Mouse (Mus musculus) hindbrain, embryonic 12.5 days (tissue): ENCODE results near the gene Ap1g2. TPM values are rescaled to one million over a fixed set of nuclear protein-coding genes. Genes with fewer than 3 reads are reported as not detected.
A peak's percentile ranks its signal among the peaks of the same experiment; 100 is the strongest.

Experiments used
- ATAC-seq: fragments of 200-750 bp; cut with Nextera tagmentation; 2 replicates; pipeline ENCODE4 v1.8.0; 2017; ENCODE audit warnings: moderate TSS enrichment; ENCODE audit not compliant: low FRiP score
- H3K27ac ChIP-seq: fragments of 300-500 bp; sonication (generic); 2 replicates; pipeline ENCODE4 v1.5.1; 2016; ENCODE audit warnings: mild to moderate bottlenecking
- H3K27me3 ChIP-seq: fragments of 300-500 bp; sonication (generic); 2 replicates; pipeline ENCODE4 v1.6.1; 2016; ENCODE audit warnings: mild to moderate bottlenecking
- H3K36me3 ChIP-seq: fragments of 300-500 bp; sonication (generic); 2 replicates; pipeline ENCODE4 v1.6.1; 2016; ENCODE audit warnings: mild to moderate bottlenecking
- H3K4me1 ChIP-seq: fragments of 300-500 bp; sonication (generic); 2 replicates; pipeline ENCODE4 v1.6.1; 2016
- H3K4me2 ChIP-seq: fragments of 300-500 bp; sonication (generic); replicated peaks from 2 replicates; pipeline ENCODE4 v1.6.1; 2016; ENCODE audit warnings: mild to moderate bottlenecking
- H3K4me3 ChIP-seq: fragments of 300-500 bp; sonication (generic); 2 replicates; pipeline ENCODE4 v1.5.1; 2016; ENCODE audit warnings: mild to moderate bottlenecking
- H3K9ac ChIP-seq: fragments of 300-500 bp; sonication (generic); 2 replicates; pipeline ENCODE4 v1.6.1; 2016; ENCODE audit warnings: mild to moderate bottlenecking, moderate library complexity
- H3K9me3 ChIP-seq: fragments of 300-500 bp; sonication (generic); replicated peaks from 2 replicates; pipeline ENCODE4 v1.6.1; 2016; ENCODE audit warnings: mild to moderate bottlenecking
- WGBS: fragments of 180-500 bp; shearing (Covaris S2); methylation state at CpG from one replicate; pipeline ENCODE4 v1.1.7; 2016; 5-methylcytosine and 5-hydroxymethylcytosine counted together
- polyA plus RNA-seq: library from polyadenylated mRNA; unstranded; fragments of >200 nt; fragmentation: Nextera tagmentation; extraction: Ambion mirVana; gene quantifications from 2 replicates; pipeline ENCODE4 v1.2.1, GENCODE M21; 2016

Ap1g2 gene
- polyA plus RNA-seq = 9.4 and 10.1 TPM in 2 replicates

GRCm38 (mm10) chr14:55105836-55106809, at the start of gene Ap1g2:
Ap1g2 (minus strand) TSS chr14:55106593.
- Histone ChIP-seq H3K36me3 (no peaks in the 10 kb centered on the region), H3K4me2 (peak within 1 kb of the TSS; percentile 94), H3K9ac (peak within 1 kb of the TSS; percentile 68), H3K4me3 (peak within 1 kb of the TSS; percentile 42), H3K27ac (peak within 1 kb of the TSS; percentile 60), H3K9me3 (no peaks in the 10 kb centered on the region), H3K27me3 (peaks cover 17% of the 10 kb centered on the region), H3K4me1 (peaks cover 40% of the 10 kb centered on the region)
- ATAC-seq = peak; percentile 49
- WGBS = 1% methylated on average over 39 of the region's 39 CpGs

GRCm38 (mm10) chr14:55152951-55153481, 46.6 kb upstream of the Ap1g2 start:
- ATAC-seq = no peak
- Histone ChIP-seq H3K27me3 (no peaks in the 10 kb centered on the region), H3K4me1 (peaks cover 14% of the 10 kb centered on the region), H3K9ac (no peak overlapping the region), H3K9me3 (no peaks in the 10 kb centered on the region), H3K4me3 (no peak overlapping the region), H3K4me2 (no peak overlapping the region), H3K27ac (no peak overlapping the region), H3K36me3 (no peaks in the 10 kb centered on the region)
- WGBS = 87% methylated on average over 16 of the region's 16 CpGs

- 90% methylated on average over 4 of the region's 4 CpGs for WGBS
- no peak for ATAC-seq
- H3K27me3 ChIP-seq = no peaks in the 10 kb centered on the region
- H3K9me3 ChIP-seq = no peaks in the 10 kb centered on the region
- no peak overlapping the region for H3K27ac ChIP-seq
- H3K4me1 ChIP-seq = peaks cover 14% of the 10 kb centered on the region
- no peak overlapping the region for H3K4me3 ChIP-seq
- no peak overlapping the region for H3K4me2 ChIP-seq
- H3K9ac ChIP-seq = no peak overlapping the region
- no peaks in the 10 kb centered on the region for H3K36me3 ChIP-seq
These were observed 45.8 kb upstream of the Ap1g2 start for GRCm38 (mm10) chr14:55152174-55152573.

- ATAC-seq = no peak
- H3K27ac ChIP-seq = no peak overlapping the region
- no peaks in the 10 kb centered on the region for H3K36me3 ChIP-seq
- H3K4me2 ChIP-seq = no peak overlapping the region
- peaks cover 14% of the 10 kb centered on the region for H3K4me1 ChIP-seq
- H3K27me3 ChIP-seq = no peaks in the 10 kb centered on the region
- WGBS = 85% methylated on average over 5 of the region's 5 CpGs
- H3K9me3 ChIP-seq = no peaks in the 10 kb centered on the region
- H3K4me3 ChIP-seq = no peak overlapping the region
- no peak overlapping the region for H3K9ac ChIP-seq
These were observed 44.6 kb upstream of the Ap1g2 start for GRCm38 (mm10) chr14:55150985-55151384.

- H3K9me3 ChIP-seq = no peaks in the 10 kb centered on the region
- H3K27me3 ChIP-seq = no peaks in the 10 kb centered on the region
- no peak overlapping the region for H3K27ac ChIP-seq
- H3K36me3 ChIP-seq = no peaks in the 10 kb centered on the region
- H3K4me1 ChIP-seq = peaks cover 14% of the 10 kb centered on the region
- ATAC-seq = peak; percentile 69
- no peak overlapping the region for H3K9ac ChIP-seq
- whole genome bisulfite sequencing = 71% methylated on average over 5 of the region's 5 CpGs
- no peak overlapping the region for H3K4me2 ChIP-seq
- H3K4me3 ChIP-seq = no peak overlapping the region
These were observed 42.6 kb upstream of the Ap1g2 start for GRCm38 (mm10) chr14:55149041-55149440.

GRCm38 (mm10) chr14:55148363-55148915, 42.0 kb upstream of the Ap1g2 start:
- H3K4me3 ChIP-seq = no peak overlapping the region
- no peak overlapping the region for H3K27ac ChIP-seq
- peak; percentile 68; the same call in 1 of the 2 replicates for ATAC-seq
- WGBS = 29% methylated on average over 5 of the region's 5 CpGs
- no peaks in the 10 kb centered on the region for H3K9me3 ChIP-seq
- H3K4me2 ChIP-seq = no peak overlapping the region
- H3K36me3 ChIP-seq = no peaks in the 10 kb centered on the region
- no peaks in the 10 kb centered on the region for H3K27me3 ChIP-seq
- H3K9ac ChIP-seq = no peak overlapping the region
- H3K4me1 ChIP-seq = peaks cover 10% of the 10 kb centered on the region

- no peak for ATAC-seq
- Histone ChIP-seq H3K36me3 (no peaks in the 10 kb centered on the region), H3K27me3 (no peaks in the 10 kb centered on the region), H3K9ac (no peak overlapping the region), H3K9me3 (no peaks in the 10 kb centered on the region), H3K4me3 (no peak overlapping the region), H3K27ac (no peak overlapping the region), H3K4me1 (peaks cover 10% of the 10 kb centered on the region), H3K4me2 (no peak overlapping the region)
- 84% methylated on average over 12 of the region's 12 CpGs for WGBS
These were observed 40.5 kb upstream of the Ap1g2 start for GRCm38 (mm10) chr14:55146829-55147401.

- H3K4me3 ChIP-seq = no peak overlapping the region
- H3K9ac ChIP-seq = no peak overlapping the region
- H3K4me2 ChIP-seq = no peak overlapping the region
- no peak overlapping the region for H3K27ac ChIP-seq
- no peak for ATAC-seq
- H3K4me1 ChIP-seq = peaks cover 10% of the 10 kb centered on the region
- 100% methylated on average over 1 of the region's 1 CpGs for WGBS
- no peaks in the 10 kb centered on the region for H3K27me3 ChIP-seq
- H3K36me3 ChIP-seq = no peaks in the 10 kb centered on the region
- no peaks in the 10 kb centered on the region for H3K9me3 ChIP-seq
These were observed 39.9 kb upstream of the Ap1g2 start for GRCm38 (mm10) chr14:55146324-55146723.

- no peak for ATAC-seq
- no peaks in the 10 kb centered on the region for H3K4me1 ChIP-seq
- H3K9me3 ChIP-seq = no peaks in the 10 kb centered on the region
- 40% methylated on average over 7 of the region's 7 CpGs for WGBS
- no peak overlapping the region; the same call in 1 of the 2 replicates for H3K9ac ChIP-seq
- H3K27me3 ChIP-seq = no peaks in the 10 kb centered on the region
- H3K4me2 ChIP-seq = no peak overlapping the region
- no peak overlapping the region for H3K27ac ChIP-seq
- no peaks in the 10 kb centered on the region for H3K36me3 ChIP-seq
- H3K4me3 ChIP-seq = no peak overlapping the region
These were observed 32.9 kb upstream of the Ap1g2 start for GRCm38 (mm10) chr14:55139313-55139712.

GRCm38 (mm10) chr14:55135676-55136075, 29.3 kb upstream of the Ap1g2 start:
- H3K36me3 ChIP-seq = no peaks in the 10 kb centered on the region
- no peaks in the 10 kb centered on the region for H3K27me3 ChIP-seq
- WGBS = 83% methylated on average over 8 of the region's 8 CpGs
- no peaks in the 10 kb centered on the region for H3K4me1 ChIP-seq
- H3K27ac ChIP-seq = no peak overlapping the region
- H3K9me3 ChIP-seq = no peaks in the 10 kb centered on the region
- ATAC-seq = no peak
- H3K4me3 ChIP-seq = no peak overlapping the region
- no peak overlapping the region for H3K9ac ChIP-seq
- no peak overlapping the region for H3K4me2 ChIP-seq

- ATAC-seq = no peak
- no peak overlapping the region for H3K9ac ChIP-seq
- H3K4me3 ChIP-seq = no peak overlapping the region
- H3K4me2 ChIP-seq = no peak overlapping the region
- no peaks in the 10 kb centered on the region for H3K36me3 ChIP-seq
- no peaks in the 10 kb centered on the region for H3K27me3 ChIP-seq
- 67% methylated on average over 7 of the region's 7 CpGs for WGBS
- H3K9me3 ChIP-seq = no peaks in the 10 kb centered on the region
- H3K27ac ChIP-seq = no peak overlapping the region
- peaks cover 10% of the 10 kb centered on the region; the same call in 1 of the 2 replicates for H3K4me1 ChIP-seq
These were observed 20.1 kb upstream of the Ap1g2 start for GRCm38 (mm10) chr14:55126521-55126920.

- H3K36me3 ChIP-seq = no peaks in the 10 kb centered on the region
- H3K27me3 ChIP-seq = no peaks in the 10 kb centered on the region
- ATAC-seq = no peak
- H3K9me3 ChIP-seq = no peaks in the 10 kb centered on the region
- no peak overlapping the region for H3K27ac ChIP-seq
- H3K4me1 ChIP-seq = peaks cover 10% of the 10 kb centered on the region; the same call in 1 of the 2 replicates
- H3K4me2 ChIP-seq = no peak overlapping the region
- H3K4me3 ChIP-seq = no peak overlapping the region
- 83% methylated on average over 5 of the region's 5 CpGs for WGBS
- H3K9ac ChIP-seq = no peak overlapping the region
These were observed 19.3 kb upstream of the Ap1g2 start for GRCm38 (mm10) chr14:55125711-55126110.
